Mouse (Mus musculus) stomach, postnatal 0 days (tissue): ENCODE data around the gene Lrrc8d. TPM values are rescaled to one million over a fixed set of nuclear protein-coding genes. Genes with fewer than 3 reads are reported as not detected.
"Not testable (repeated sequence)": the region's sequence is repeated elsewhere in the genome, so short reads cannot be mapped to it uniquely, and the experiment has no call there.

ENCODE experiments used
- ATAC-seq: fragments of 200-750 bp; cut with Nextera tagmentation; 2 replicates; pipeline ENCODE4 v1.8.0; 2017; ENCODE audit not compliant: low FRiP score, low TSS enrichment
- DNase-seq: peaks from one replicate; pipeline ENCODE4 v3.0.0-alpha.2; 2016; ENCODE audit warnings: low spot score
- H3K27ac ChIP-seq: fragments of 300-500 bp; sonication (generic); replicated peaks from 2 replicates; pipeline ENCODE4 v1.5.1; 2014; ENCODE audit warnings: mild to moderate bottlenecking, control low read depth
- H3K27me3 ChIP-seq: fragments of 300-500 bp; sonication (generic); 2 replicates; pipeline ENCODE4 v1.6.1; 2014; ENCODE audit warnings: low read length; ENCODE audit not compliant: control insufficient read depth, insufficient read depth
- H3K36me3 ChIP-seq: fragments of 300-500 bp; sonication (generic); 2 replicates; pipeline ENCODE4 v1.6.1; 2014; ENCODE audit warnings: low read length, mixed read lengths; ENCODE audit not compliant: control insufficient read depth, insufficient read depth
- H3K4me1 ChIP-seq: fragments of 300-500 bp; sonication (generic); replicated peaks from 2 replicates; pipeline ENCODE4 v1.6.1; 2014; ENCODE audit warnings: antibody characterized with exemption; ENCODE audit not compliant: control insufficient read depth, insufficient read depth
- H3K4me2 ChIP-seq: fragments of 300-500 bp; sonication (generic); replicated peaks from 2 replicates; pipeline ENCODE4 v1.6.1; 2014; ENCODE audit warnings: low read depth, mild to moderate bottlenecking, control low read depth, moderate library complexity
- H3K4me3 ChIP-seq: fragments of 300-500 bp; sonication (generic); 2 replicates; pipeline ENCODE4 v1.5.1; 2014; ENCODE audit warnings: low read depth, low read length, control low read depth
- H3K9ac ChIP-seq: fragments of 300-500 bp; sonication (generic); 2 replicates; pipeline ENCODE4 v1.6.1; 2014; ENCODE audit warnings: mild to moderate bottlenecking, low read length, control low read depth, mixed read lengths
- H3K9me3 ChIP-seq: fragments of 300-500 bp; sonication (generic); 2 replicates; pipeline ENCODE4 v1.6.1; 2016; ENCODE audit warnings: low read length; ENCODE audit not compliant: control insufficient read depth
- CTCF ChIP-seq: IDR thresholded peaks from 2 replicates; pipeline ENCODE4 v1.5.1; 2016; ENCODE audit warnings: antibody characterized with exemption, low read depth, mild to moderate bottlenecking, moderate library complexity
- EP300 ChIP-seq: optimal IDR thresholded peaks from 2 replicates; pipeline ENCODE3; 2016; ENCODE audit warnings: antibody characterized with exemption
- WGBS: fragments of 180-500 bp; shearing (Covaris S2); extraction: QIAGEN DNeasy Blood & Tissue Kit; methylation state at CpG from one replicate; pipeline ENCODE4 v1.1.7; 2014; 5-methylcytosine and 5-hydroxymethylcytosine counted together
- polyA plus RNA-seq: library from polyadenylated mRNA; unstranded; fragments of >200 nt; fragmentation: Nextera tagmentation; extraction: Ambion mirVana; gene quantifications from 2 replicates; pipeline ENCODE4 v1.2.1, GENCODE M21; 2015

Gene Lrrc8d
- polyA plus RNA-seq, 1 experiment from 2014 or later: 10.2 TPM

- 72% methylated on average over 4 of the region's 4 CpGs for WGBS
- H3K9me3 ChIP-seq: no peaks in the 10 kb centered on the region
- no peaks in the 10 kb centered on the region for H3K27me3 ChIP-seq
- no peaks in the 10 kb centered on the region for H3K36me3 ChIP-seq
- H3K4me3 ChIP-seq: no peak overlapping the region
- no peak for TF ChIP-seq CTCF
- no peak for TF ChIP-seq EP300
- H3K9ac ChIP-seq: no peak overlapping the region
- DNase-seq (no peak), ATAC-seq (no peak)
- no peak overlapping the region for H3K27ac ChIP-seq
- no peak overlapping the region for H3K4me2 ChIP-seq
- 0 out of 2 replicates have a peak, but pooled peaks cover 2% of the 10 kb centered on the region for H3K4me1 ChIP-seq
Observed at GRCm38 (mm10) chr5:105683912-105684350, 15.8 kb upstream of the Lrrc8d start.

- Histone ChIP-seq H3K9ac (no peak overlapping the region), H3K4me1 (0 out of 2 replicates have a peak, but pooled peaks cover 2% of the 10 kb centered on the region), H3K27me3 (no peaks in the 10 kb centered on the region), H3K27ac (no peak overlapping the region), H3K4me2 (no peak overlapping the region), H3K36me3 (no peaks in the 10 kb centered on the region), H3K9me3 (no peaks in the 10 kb centered on the region), H3K4me3 (no peak overlapping the region)
- 27% methylated on average over 14 of the region's 14 CpGs for WGBS
- ATAC-seq: peak; percentile 74
- peak; percentile 87 for TF ChIP-seq CTCF
- TF ChIP-seq EP300: no peak
- DNase-seq: peak; percentile 83
Observed at GRCm38 (mm10) chr5:105684861-105685600, 14.7 kb upstream of the Lrrc8d start.

- not testable (repeated sequence) for H3K27me3 ChIP-seq, H3K36me3 ChIP-seq, H3K4me1 ChIP-seq, H3K9ac ChIP-seq, ATAC-seq, H3K27ac ChIP-seq, H3K4me3 ChIP-seq, DNase-seq, H3K9me3 ChIP-seq, H3K4me2 ChIP-seq
- WGBS: 65% methylated on average over 4 of the region's 7 CpGs
Observed at GRCm38 (mm10) chr5:105685780-105686305, 13.9 kb upstream of the Lrrc8d start.

- H3K9me3 ChIP-seq: no peaks in the 10 kb centered on the region
- H3K27me3 ChIP-seq: no peaks in the 10 kb centered on the region
- 64% methylated on average over 12 of the region's 12 CpGs for WGBS
- no peak overlapping the region for H3K27ac ChIP-seq
- ATAC-seq: no peak
- no peak for DNase-seq
- H3K4me2 ChIP-seq: no peak overlapping the region
- no peak overlapping the region for H3K4me3 ChIP-seq
- H3K36me3 ChIP-seq: no peaks in the 10 kb centered on the region
- H3K4me1 ChIP-seq: no peaks in the 10 kb centered on the region
- TF ChIP-seq CTCF (peak; percentile 38; the same call in 1 of the 2 replicates), EP300 (no peak)
- H3K9ac ChIP-seq: no peak overlapping the region
Observed at GRCm38 (mm10) chr5:105686331-105686995, 13.3 kb upstream of the Lrrc8d start.

GRCm38 (mm10) chr5:105690502-105691454 is 9.0 kb upstream of the Lrrc8d start:
- H3K9me3 ChIP-seq: no peaks in the 10 kb centered on the region
- H3K4me3 ChIP-seq: no peak overlapping the region
- no peaks in the 10 kb centered on the region for H3K27me3 ChIP-seq
- no peak overlapping the region for H3K27ac ChIP-seq
- no peaks in the 10 kb centered on the region for H3K36me3 ChIP-seq
- no peak for ATAC-seq
- no peak for DNase-seq
- no peak overlapping the region for H3K4me2 ChIP-seq
- H3K4me1 ChIP-seq: no peaks in the 10 kb centered on the region
- TF ChIP-seq EP300 (no peak), CTCF (no peak)
- H3K9ac ChIP-seq: no peak overlapping the region
- WGBS: 65% methylated on average over 10 of the region's 10 CpGs
